Mouse (Mus musculus): ENCODE results near the gene Eef1akmt3.
"Not testable (repeated sequence)": the region's sequence is repeated elsewhere in the genome, so short reads cannot be mapped to it uniquely, and the experiment has no call there.

The Eef1akmt3 gene

DNA sequence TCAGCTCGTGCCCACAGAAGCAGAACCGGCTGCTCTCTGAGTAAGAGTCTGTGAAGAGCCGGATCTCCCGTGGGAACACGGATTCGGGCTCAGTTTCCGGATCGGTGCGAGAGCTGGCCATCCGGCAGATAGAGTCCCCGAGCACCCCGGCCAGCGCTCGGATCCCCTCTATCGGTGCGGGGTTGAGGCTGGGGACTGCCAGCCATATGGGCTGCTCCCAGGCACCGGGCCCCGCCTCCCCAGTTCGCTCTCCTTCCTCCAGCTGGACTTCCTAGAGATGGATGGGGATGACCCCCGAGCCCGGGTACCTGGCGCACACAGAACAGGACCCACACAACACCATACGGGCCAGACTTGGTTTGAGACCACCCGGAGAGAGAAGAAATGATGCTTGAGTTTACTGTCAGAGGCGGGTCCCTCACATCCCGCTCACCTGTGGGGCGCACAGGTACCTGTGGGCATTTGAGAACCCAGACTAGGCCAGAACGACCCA is at the start of gene Eef1akmt3, which contains the start of gene Mettl1:
Eef1akmt3 (minus strand) TSS at position 240 of the 493 bp plus-strand sequence.
Mettl1 (plus strand) TSS at position 141 of the 493 bp plus-strand sequence.
- in situ Hi-C loops (cut with MboI, MseI): no loop called here

DNA sequence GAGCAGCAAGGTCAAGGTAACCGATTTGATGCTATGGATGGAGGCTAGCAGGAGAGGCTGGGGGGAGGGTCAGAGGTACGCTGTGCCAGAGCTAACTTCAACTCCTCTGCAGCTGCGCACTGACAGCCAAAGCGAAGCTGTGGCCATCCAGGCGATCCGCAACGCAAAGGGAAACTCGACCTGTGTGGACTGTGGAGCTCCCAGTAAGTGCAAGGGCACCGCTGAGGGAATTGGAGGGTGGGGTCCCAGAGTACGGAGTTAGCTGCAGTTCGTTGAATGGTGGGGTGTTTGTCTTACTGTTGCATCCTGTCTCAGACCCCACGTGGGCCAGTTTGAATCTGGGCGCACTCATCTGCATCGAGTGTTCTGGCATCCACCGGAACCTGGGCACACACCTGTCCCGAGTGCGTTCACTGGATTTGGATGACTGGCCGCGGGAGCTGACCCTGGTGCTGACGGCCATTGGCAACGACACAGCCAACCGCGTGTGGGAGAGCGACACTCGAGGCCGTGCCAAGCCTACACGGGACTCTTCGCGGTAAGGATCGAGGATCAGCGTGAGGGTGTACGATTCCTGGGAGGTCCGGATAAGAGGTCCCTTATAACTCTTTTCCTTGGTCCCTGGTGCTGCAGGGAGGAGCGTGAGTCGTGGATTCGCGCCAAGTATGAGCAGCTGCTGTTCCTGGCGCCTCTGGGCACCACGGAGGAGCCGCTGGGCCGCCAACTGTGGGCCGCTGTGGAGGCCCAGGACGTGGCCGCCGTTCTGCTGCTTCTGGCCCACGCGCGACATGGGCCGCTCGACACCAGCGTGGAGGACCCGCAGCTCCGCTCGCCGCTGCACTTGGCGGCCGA is 49.5 kb upstream of the Eef1akmt3 start:
- in situ Hi-C loops (cut with MboI, MseI): loop anchor here (10.0 kb wide), 1 partner anchor 774 kb away; the partner anchor contains the start of gene Rdh16f2

DNA sequence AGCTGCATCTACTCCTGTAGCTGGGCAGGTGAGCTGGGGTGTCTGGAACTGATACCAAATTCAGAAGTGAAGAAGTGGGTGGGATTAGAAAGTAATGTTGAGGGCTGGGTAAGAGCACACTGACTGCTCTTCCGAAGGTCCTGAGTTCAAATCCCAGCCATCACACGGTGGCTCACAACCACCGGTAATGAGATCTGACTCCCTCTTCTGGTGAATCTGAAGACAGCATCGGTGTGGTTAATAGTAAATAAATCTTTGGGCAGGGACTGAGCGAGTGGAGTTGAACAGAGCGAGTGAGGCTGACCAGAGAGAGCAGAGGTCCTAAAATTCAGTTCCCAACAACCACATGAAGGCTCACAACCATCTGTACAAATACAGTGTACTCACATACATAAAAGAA is 44.3 kb upstream of the Eef1akmt3 start:
- in situ Hi-C loops (cut with MboI, MseI): no loop called here

- in situ Hi-C loops (cut with MboI, MseI): no loop called here
Measured at GRCm38 (mm10) chr10:127085052-127085451, 43.7 kb upstream of the Eef1akmt3 start.

DNA sequence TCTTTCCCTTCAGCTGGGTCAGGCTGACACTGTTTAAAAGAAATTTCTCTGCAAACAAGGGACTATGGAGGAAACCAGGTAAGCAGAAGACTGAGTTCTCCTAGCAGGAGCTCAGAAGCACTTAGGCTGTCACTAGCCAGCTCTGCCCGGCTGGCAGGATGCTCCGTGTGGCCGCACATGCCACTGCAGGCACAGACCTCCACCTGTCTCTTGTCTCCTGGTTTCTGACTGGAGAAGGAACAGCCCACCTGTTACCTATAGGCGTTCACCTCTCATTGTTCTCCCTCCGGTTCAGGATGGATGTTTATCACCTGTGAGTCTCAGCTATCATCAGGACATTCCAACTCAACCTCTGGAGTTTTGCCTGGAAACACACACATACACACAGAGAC is 42.6 kb upstream of the Eef1akmt3 start:
- in situ Hi-C loops (cut with MboI, MseI): no loop called here

- in situ Hi-C loops (cut with MboI, MseI): no loop called here
Measured at GRCm38 (mm10) chr10:127083292-127083914, 42.1 kb upstream of the Eef1akmt3 start.

DNA sequence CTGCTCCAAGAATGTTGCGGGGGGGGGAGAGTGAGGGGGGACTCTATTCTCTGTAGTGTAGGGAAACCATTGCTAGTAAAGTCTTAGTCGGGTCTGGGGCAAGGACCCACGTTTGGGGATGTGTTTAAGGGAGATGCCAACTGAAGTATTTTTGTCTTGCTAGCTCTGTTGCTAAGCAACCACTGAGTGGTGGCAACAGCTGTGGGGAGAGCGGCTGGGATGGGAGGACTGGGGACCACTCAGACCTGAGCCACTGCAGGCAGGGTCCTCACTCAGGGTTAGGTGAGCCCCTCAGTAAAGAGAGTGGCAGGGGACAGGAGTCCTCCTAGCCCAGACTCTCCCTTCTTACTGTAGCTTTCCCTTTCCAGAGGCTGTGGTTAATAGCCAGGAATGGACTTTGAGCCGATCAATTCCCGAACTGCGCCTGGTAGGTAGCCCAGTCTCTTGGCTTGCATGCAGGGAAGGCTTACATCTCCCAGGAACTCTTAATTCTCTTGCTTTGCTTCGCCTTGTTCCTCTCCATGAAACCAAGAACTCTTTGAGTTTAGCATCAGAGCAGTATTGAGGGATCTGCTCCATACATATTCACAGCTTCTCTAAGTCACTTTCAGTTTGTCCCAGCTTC is 40.8 kb upstream of the Eef1akmt3 start:
- in situ Hi-C loops (cut with MboI, MseI): no loop called here

GRCm38 (mm10) chr10:127080901-127081780 is 39.8 kb upstream of the Eef1akmt3 start:
- in situ Hi-C loops (cut with MboI, MseI): no loop called here

DNA sequence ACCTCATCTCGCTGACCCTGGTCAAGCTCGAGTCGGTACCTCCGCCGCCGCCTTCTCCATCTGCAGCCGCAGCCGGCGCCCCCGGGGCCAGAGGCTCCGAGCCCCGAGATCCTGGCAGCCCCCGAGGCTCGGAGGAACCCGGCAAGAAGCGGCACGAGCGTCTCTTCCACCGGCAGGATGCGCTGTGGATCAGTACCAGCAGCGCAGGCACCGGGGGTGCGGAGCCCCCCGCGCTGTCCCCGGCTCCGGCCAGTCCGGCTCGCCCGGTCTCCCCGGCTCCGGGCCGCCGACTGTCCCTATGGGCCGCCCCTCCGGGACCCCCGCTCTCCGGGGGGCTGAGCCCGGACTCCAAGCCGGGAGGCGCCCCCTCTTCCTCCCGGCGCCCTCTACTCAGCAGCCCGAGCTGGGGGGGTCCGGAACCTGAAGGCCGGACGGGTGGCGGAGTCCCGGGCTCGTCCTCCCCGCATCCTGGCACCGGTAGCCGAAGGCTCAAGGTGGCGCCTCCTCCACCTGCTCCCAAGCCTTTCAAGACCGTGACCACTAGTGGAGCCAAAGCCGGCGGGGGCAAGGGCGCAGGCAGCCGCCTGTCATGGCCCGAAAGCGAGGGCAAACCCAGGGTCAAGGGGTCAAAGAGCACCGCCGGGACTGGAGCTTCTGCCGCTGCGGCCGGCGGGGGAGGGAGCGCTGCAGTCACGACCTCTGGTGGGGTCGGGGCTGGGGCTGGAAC is 38.5 kb upstream of the Eef1akmt3 start:
- in situ Hi-C loops (cut with MboI, MseI): loop anchor here (5.0 kb wide), 1 partner anchor 977 kb away; the partner anchor contains the start of gene Ptges3

DNA sequence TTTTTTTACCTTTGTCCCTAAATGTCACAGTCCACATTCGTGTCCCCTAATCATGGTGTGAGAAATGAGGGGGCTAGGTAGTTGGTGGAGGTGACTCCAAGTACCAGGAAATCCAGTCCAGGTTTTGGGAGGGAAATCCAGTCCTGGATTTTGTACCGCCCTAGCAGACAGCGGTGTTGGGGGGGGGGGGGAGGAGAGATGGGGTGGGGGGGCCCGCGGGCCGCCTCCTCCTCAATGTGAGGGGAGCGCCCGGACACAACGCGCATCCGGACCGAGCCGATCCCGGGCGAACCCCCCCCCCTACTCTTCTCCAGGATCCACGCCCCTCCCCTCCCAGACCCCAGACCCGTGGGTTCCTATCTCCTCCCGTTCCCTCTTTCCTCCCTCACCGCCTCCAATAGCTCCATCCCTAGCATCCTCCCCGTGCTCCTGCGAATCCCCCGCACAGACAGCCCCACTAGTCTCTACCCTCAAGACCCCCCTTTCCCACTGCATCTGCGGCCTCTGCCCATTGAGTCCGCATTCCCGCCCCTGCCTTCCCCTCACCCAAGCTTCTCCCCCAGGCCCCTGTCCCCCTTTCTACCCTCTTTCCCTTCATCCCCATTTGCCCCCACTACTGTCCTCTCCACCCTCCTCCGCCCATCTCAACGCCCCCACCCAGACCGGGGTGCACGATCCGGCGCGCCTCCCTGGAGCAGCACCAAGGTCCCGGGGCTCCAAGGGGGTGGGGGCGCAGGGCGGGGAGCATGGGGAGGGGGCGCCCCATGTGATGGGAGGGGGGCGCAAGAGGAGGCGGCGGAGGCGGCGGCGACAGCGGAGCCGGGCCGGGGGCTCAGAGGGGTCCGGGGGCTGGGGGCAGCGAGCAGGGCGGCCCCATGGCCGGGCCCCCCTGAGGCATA is 37.6 kb upstream of the Eef1akmt3 start:
- in situ Hi-C loops (cut with MboI, MseI): loop anchor here (5.0 kb wide), 1 partner anchor 978 kb away; the partner anchor contains the start of gene Ptges3

- in situ Hi-C loops (cut with MboI, MseI): loop anchor here (5.0 kb wide), 1 partner anchor 979 kb away; the partner anchor contains the start of gene Ptges3
Measured at GRCm38 (mm10) chr10:127078001-127078676, 36.8 kb upstream of the Eef1akmt3 start.

GRCm38 (mm10) chr10:127077515-127077914 is 36.2 kb upstream of the Eef1akmt3 start:
- in situ Hi-C loops (cut with MboI, MseI): loop anchor here (5.0 kb wide), 1 partner anchor 980 kb away; the partner anchor contains the start of gene Ptges3

DNA sequence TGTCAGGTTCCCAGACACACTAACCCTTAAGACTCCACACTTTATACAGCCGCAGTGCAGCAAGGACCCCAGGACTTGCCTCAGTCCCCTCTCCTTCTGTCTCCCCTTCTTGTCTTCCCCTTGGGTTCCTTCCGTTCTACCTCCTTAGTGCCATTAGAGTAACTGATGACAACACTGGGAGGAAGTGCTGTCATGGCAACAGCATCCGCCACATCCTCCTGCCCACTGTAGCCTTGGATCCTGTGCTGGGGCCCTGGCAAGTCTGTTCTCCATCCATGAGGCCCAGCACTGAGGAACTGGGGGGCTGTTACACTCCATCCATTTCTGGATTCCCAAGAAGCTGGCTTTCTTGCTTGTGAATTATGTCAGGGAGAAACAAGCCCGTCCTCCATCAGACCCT is 34.8 kb upstream of the Eef1akmt3 start:
- in situ Hi-C loops (cut with MboI, MseI): loop anchor here (5.0 kb wide), 1 partner anchor 981 kb away; the partner anchor contains the start of gene Ptges3

DNA sequence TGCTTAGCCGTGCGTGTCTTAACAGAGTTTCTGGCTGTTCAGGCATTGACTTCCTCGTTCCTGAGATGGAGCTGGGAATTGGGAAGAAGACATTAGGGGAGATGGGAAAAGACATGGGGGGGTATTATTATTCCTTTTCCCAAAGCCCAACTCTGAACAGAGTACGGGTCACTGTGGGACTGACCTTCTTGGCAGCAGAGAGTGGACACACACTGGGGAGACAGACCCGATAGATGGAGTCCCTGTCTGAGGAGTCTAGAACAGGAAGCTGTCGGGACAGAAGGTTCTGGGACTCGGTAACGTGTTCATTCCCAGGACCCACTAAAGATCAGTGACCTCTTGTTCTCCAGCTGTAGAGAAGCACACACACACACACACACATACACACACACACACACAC is 34.3 kb upstream of the Eef1akmt3 start:
- in situ Hi-C loops (cut with MboI, MseI): loop anchor here (5.0 kb wide), 1 partner anchor 982 kb away; the partner anchor contains the start of gene Ptges3

GRCm38 (mm10) chr10:127075080-127075479 is 33.8 kb upstream of the Eef1akmt3 start, which contains the start of gene Agap2:
Agap2 (plus strand) TSS chr10:127075284.
- in situ Hi-C loops (cut with MboI, MseI): loop anchor here (5.0 kb wide), 1 partner anchor 982 kb away; the partner anchor contains the start of gene Ptges3

- in situ Hi-C loops (cut with MboI, MseI): no loop called here
Measured at GRCm38 (mm10) chr10:127073981-127074380, 32.7 kb upstream of the Eef1akmt3 start.

DNA sequence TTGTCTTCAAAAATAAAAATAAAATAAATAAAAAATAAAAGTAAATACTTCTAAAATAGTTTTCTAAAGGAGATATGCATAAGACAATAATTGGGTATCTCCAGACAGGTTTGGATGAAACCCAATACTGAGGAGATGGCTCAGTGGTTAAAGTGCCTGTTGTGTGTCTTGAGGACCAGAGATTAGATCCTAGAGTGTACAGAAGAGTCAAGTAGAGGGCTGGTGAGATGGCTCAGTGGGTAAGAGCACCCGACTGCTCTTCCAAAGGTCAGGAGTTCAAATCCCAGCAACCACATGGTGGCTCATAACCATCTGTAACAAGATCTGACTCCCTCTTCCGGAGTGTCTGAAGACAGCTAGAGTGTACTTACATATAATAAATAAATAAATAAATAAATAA is 31.7 kb upstream of the Eef1akmt3 start:
- in situ Hi-C loops (cut with MboI, MseI): not testable (repeated sequence)

DNA sequence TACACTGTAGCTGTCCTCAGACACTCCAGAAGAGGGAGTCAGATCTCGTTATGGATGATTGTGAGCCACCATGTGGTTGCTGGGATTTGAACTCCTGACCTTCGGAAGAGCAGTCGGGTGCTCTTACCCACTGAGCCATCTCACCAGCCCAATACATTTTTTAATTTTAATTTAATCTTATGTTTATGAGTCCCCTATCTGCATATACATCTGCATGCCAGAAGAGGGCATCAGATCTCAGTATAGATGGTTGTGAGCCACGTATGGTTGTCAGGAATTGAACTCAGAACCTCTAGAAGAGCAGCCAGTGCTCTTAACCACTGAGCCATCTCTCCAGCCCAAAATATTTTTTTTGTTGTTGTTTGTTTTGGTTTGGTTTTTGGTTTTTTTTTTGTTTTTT is 31.0 kb upstream of the Eef1akmt3 start:
- in situ Hi-C loops (cut with MboI, MseI): not testable (repeated sequence)

Measured in regulatory T cell (primary cell).